Comparison of ENCODE assay signal across 22 mouse cellular contexts in genomic region chr15:98980012-98980614, GRCm38 (mm10). TPM values are rescaled to one million over a fixed set of nuclear protein-coding genes. Genes with fewer than 3 reads are reported as not detected.
DNase-seq lines count a peak whose midpoint lies in the region; ATAC-seq lines count a peak whose summit lies in the region.
"Had no signal": no experiment of that assay in that cellular context is flagged by ENCODE, and none has a peak within 500 bp of the region (broad histone marks: within the 10 kb centered on the region; RNA-seq: fewer than 3 reads in every experiment).

No protein-coding gene starts in this region.

- DNase-seq in embryonic facial prominence, embryonic 14.5 days (ENCODE audit: low spot score) = no peak
- peak; percentile 41 for DNase-seq in midbrain, embryonic 10.5 days (ENCODE audit: low spot score)
- DNase-seq in adrenal gland, postnatal 10 days = no peak
- no peak for DNase-seq in gastrocnemius, postnatal 4 days (ENCODE audit: low spot score in 2 of 2)
- DNase-seq in lung, postnatal 25 days (ENCODE audit: low spot score) = no peak
- DNase-seq: cerebellum, adult 8-10 months; embryo, embryonic 11 days; kidney, postnatal 14 days; layer of hippocampus, adult 9-11 months; liver, postnatal 0 days; lung, postnatal 36 days had no signal

- 23% methylated on average over 7 of the region's 7 CpGs for WGBS in forebrain, embryonic 12.5 days
- 36% methylated on average over 7 of the region's 7 CpGs for WGBS in forebrain, embryonic 15.5 days
- WGBS in embryonic facial prominence, embryonic 14.5 days = 34% methylated on average over 7 of the region's 7 CpGs
- WGBS in midbrain, embryonic 10.5 days = 17% methylated on average over 7 of the region's 7 CpGs
- 37% methylated on average over 7 of the region's 7 CpGs for WGBS in neural tube, embryonic 13.5 days

- H3K36me3 ChIP-seq in forebrain, embryonic 12.5 days (replicated peaks) = no peaks in the 10 kb centered on the region
- H3K36me3 ChIP-seq in forebrain, embryonic 15.5 days = no peaks in the 10 kb centered on the region
- no peaks in the 10 kb centered on the region for H3K36me3 ChIP-seq in embryonic facial prominence, embryonic 14.5 days (ENCODE audit: control insufficient read depth, insufficient read depth, low read length)
- H3K36me3 ChIP-seq in midbrain, embryonic 10.5 days = no peaks in the 10 kb centered on the region
- no peaks in the 10 kb centered on the region for H3K36me3 ChIP-seq in neural tube, embryonic 13.5 days
- H3K36me3 ChIP-seq: intestine, embryonic 15.5 days had no signal

- H3K4me3 ChIP-seq in forebrain, embryonic 12.5 days (replicated peaks) = no peak overlapping the region
- no peak overlapping the region for H3K4me3 ChIP-seq in forebrain, embryonic 15.5 days
- H3K4me3 ChIP-seq in embryonic facial prominence, embryonic 14.5 days (ENCODE audit: low read depth, low read length) = no peak overlapping the region
- peak overlapping the region; percentile 14; the same call in 1 of the 2 replicates for H3K4me3 ChIP-seq in midbrain, embryonic 10.5 days
- H3K4me3 ChIP-seq in neural tube, embryonic 13.5 days = no peak overlapping the region
- H3K4me3 ChIP-seq: intestine, embryonic 15.5 days had no signal

- peak overlapping the region; percentile 48 for H3K27ac ChIP-seq in forebrain, embryonic 12.5 days
- no peak overlapping the region for H3K27ac ChIP-seq in forebrain, embryonic 15.5 days (replicated peaks)
- 0 out of 2 replicates have a peak overlapping the region, but pooled peaks have one; percentile 3 for H3K27ac ChIP-seq in embryonic facial prominence, embryonic 14.5 days (replicated peaks; ENCODE audit: low read depth, low read length)
- peak overlapping the region; percentile 74 for H3K27ac ChIP-seq in midbrain, embryonic 10.5 days (replicated peaks)
- H3K27ac ChIP-seq in neural tube, embryonic 13.5 days (replicated peaks) = peak overlapping the region; percentile 75
- H3K27ac ChIP-seq: intestine, embryonic 15.5 days had no signal

- H3K9ac ChIP-seq in forebrain, embryonic 12.5 days = no peak overlapping the region
- H3K9ac ChIP-seq in forebrain, embryonic 15.5 days (replicated peaks) = no peak overlapping the region
- no peak overlapping the region for H3K9ac ChIP-seq in embryonic facial prominence, embryonic 14.5 days (ENCODE audit: low read depth, low read length)
- 0 out of 2 replicates have a peak overlapping the region, but pooled peaks have one; percentile 31 for H3K9ac ChIP-seq in neural tube, embryonic 13.5 days
- H3K9ac ChIP-seq: intestine, embryonic 15.5 days; liver, postnatal 0 days had no signal

- no peaks in the 10 kb centered on the region for H3K27me3 ChIP-seq in forebrain, embryonic 12.5 days
- H3K27me3 ChIP-seq in forebrain, embryonic 15.5 days = no peaks in the 10 kb centered on the region
- no peaks in the 10 kb centered on the region for H3K27me3 ChIP-seq in embryonic facial prominence, embryonic 14.5 days (replicated peaks; ENCODE audit: control insufficient read depth, insufficient read depth, low read length)
- peaks cover 10% of the 10 kb centered on the region; the same call in 1 of the 2 replicates for H3K27me3 ChIP-seq in midbrain, embryonic 10.5 days (ENCODE audit: low read depth, poor library complexity, severe bottlenecking)
- no peaks in the 10 kb centered on the region for H3K27me3 ChIP-seq in neural tube, embryonic 13.5 days
- H3K27me3 ChIP-seq: intestine, embryonic 15.5 days had no signal

- no peak for ATAC-seq in forebrain, embryonic 12.5 days (ENCODE audit: low FRiP score)
- ATAC-seq in forebrain, embryonic 15.5 days (replicated peaks) = no peak
- no peak for ATAC-seq in embryonic facial prominence, embryonic 14.5 days (ENCODE audit: low read depth)
- no peak for ATAC-seq in neural tube, embryonic 13.5 days (ENCODE audit: low read depth)
- ATAC-seq: intestine, embryonic 15.5 days; liver, postnatal 0 days had no signal

- peaks cover 67% of the 10 kb centered on the region for H3K4me1 ChIP-seq in forebrain, embryonic 12.5 days
- peaks cover 51% of the 10 kb centered on the region for H3K4me1 ChIP-seq in forebrain, embryonic 15.5 days
- H3K4me1 ChIP-seq in embryonic facial prominence, embryonic 14.5 days (ENCODE audit: control insufficient read depth, insufficient read depth, low read length) = peaks cover 30% of the 10 kb centered on the region
- H3K4me1 ChIP-seq in midbrain, embryonic 10.5 days = peaks cover 83% of the 10 kb centered on the region
- H3K4me1 ChIP-seq in neural tube, embryonic 13.5 days (replicated peaks) = peaks cover 62% of the 10 kb centered on the region

- no peak overlapping the region for H3K4me2 ChIP-seq in forebrain, embryonic 12.5 days
- no peak overlapping the region for H3K4me2 ChIP-seq in forebrain, embryonic 15.5 days (replicated peaks)
- H3K4me2 ChIP-seq in embryonic facial prominence, embryonic 14.5 days (ENCODE audit: low read depth, low read length) = no peak overlapping the region
- H3K4me2 ChIP-seq in neural tube, embryonic 13.5 days = no peak overlapping the region
- H3K4me2 ChIP-seq: intestine, embryonic 15.5 days had no signal

- no peaks in the 10 kb centered on the region for H3K9me3 ChIP-seq in forebrain, embryonic 12.5 days
- no peaks in the 10 kb centered on the region for H3K9me3 ChIP-seq in forebrain, embryonic 15.5 days
- no peaks in the 10 kb centered on the region for H3K9me3 ChIP-seq in embryonic facial prominence, embryonic 14.5 days (ENCODE audit: control insufficient read depth, low read length)
- H3K9me3 ChIP-seq in midbrain, embryonic 10.5 days (replicated peaks) = no peaks in the 10 kb centered on the region
- no peaks in the 10 kb centered on the region for H3K9me3 ChIP-seq in neural tube, embryonic 13.5 days
- H3K9me3 ChIP-seq: intestine, embryonic 15.5 days had no signal

RNA-seq across cellular contexts. Expression of gene Tuba1a, which starts 26.6 kb away (rescaled TPM):
- 7,386 and 7,785 TPM in 2 replicates for polyA plus RNA-seq in forebrain, embryonic 12.5 days (2016; fragmentation: Nextera tagmentation; extraction: Ambion mirVana)
- 14,933 and 15,115 TPM in 2 replicates for polyA plus RNA-seq in forebrain, embryonic 15.5 days (2015; fragmentation: Nextera tagmentation; extraction: Ambion mirVana)
- polyA plus RNA-seq in embryonic facial prominence, embryonic 14.5 days (2014; fragmentation: Nextera tagmentation; extraction: Ambion mirVana) = 1,836 and 1,958 TPM in 2 replicates
- 4,467 and 6,520 TPM in 2 replicates for polyA plus RNA-seq in midbrain, embryonic 10.5 days (2016; fragmentation: Nextera tagmentation; extraction: Ambion mirVana)
- polyA plus RNA-seq in neural tube, embryonic 13.5 days (2015; fragmentation: Nextera tagmentation; extraction: Ambion mirVana) = 13,124 and 14,228 TPM in 2 replicates
- 100 to 1,000 TPM; 202 to 313 TPM for total RNA-seq in adrenal gland, postnatal 10 days (2021)
- 100 to 1,000 TPM; 355 to 415 TPM for total RNA-seq in gastrocnemius, postnatal 4 days (2021)

RNA-seq across cellular contexts. Expression of gene Gm49450, which starts 26.8 kb away (rescaled TPM):
- polyA plus RNA-seq in forebrain, embryonic 12.5 days (2016; fragmentation: Nextera tagmentation; extraction: Ambion mirVana) = not detected in 2 replicates
- not detected in 2 replicates for polyA plus RNA-seq in forebrain, embryonic 15.5 days (2015; fragmentation: Nextera tagmentation; extraction: Ambion mirVana)
- polyA plus RNA-seq in embryonic facial prominence, embryonic 14.5 days (2014; fragmentation: Nextera tagmentation; extraction: Ambion mirVana) = not detected in 2 replicates
- not detected in 2 replicates for polyA plus RNA-seq in midbrain, embryonic 10.5 days (2016; fragmentation: Nextera tagmentation; extraction: Ambion mirVana)
- not detected in 2 replicates for polyA plus RNA-seq in neural tube, embryonic 13.5 days (2015; fragmentation: Nextera tagmentation; extraction: Ambion mirVana)
- total RNA-seq in adrenal gland, postnatal 10 days (2021) = not detected
- not detected for total RNA-seq in gastrocnemius, postnatal 4 days (2021)
- total RNA-seq: adrenal gland, adult 18-20 months; gastrocnemius, adult 18-20 months; heart, adult 8-10 months; left cerebral cortex, postnatal 10 days had no signal
- polyA plus RNA-seq: heart, postnatal 0 days; intestine, embryonic 15.5 days; liver, postnatal 0 days; stomach, embryonic 14.5 days; thymus, postnatal 0 days had no signal

RNA-seq across cellular contexts. Expression of gene Tuba1b, which starts 45.7 kb away (rescaled TPM):
- 1,790 and 1,867 TPM in 2 replicates for polyA plus RNA-seq in forebrain, embryonic 12.5 days (2016; fragmentation: Nextera tagmentation; extraction: Ambion mirVana)
- 1,138 and 1,204 TPM in 2 replicates for polyA plus RNA-seq in forebrain, embryonic 15.5 days (2015; fragmentation: Nextera tagmentation; extraction: Ambion mirVana)
- 1,523 and 1,643 TPM in 2 replicates for polyA plus RNA-seq in embryonic facial prominence, embryonic 14.5 days (2014; fragmentation: Nextera tagmentation; extraction: Ambion mirVana)
- 2,448 and 2,588 TPM in 2 replicates for polyA plus RNA-seq in midbrain, embryonic 10.5 days (2016; fragmentation: Nextera tagmentation; extraction: Ambion mirVana)
- polyA plus RNA-seq in neural tube, embryonic 13.5 days (2015; fragmentation: Nextera tagmentation; extraction: Ambion mirVana) = 1,062 and 1,121 TPM in 2 replicates
- 100 to 1,000 TPM; 329 to 414 TPM for total RNA-seq in adrenal gland, postnatal 10 days (2021)
- 100 to 1,000 TPM; 402 to 455 TPM for total RNA-seq in gastrocnemius, postnatal 4 days (2021)

RNA-seq across cellular contexts. Expression of gene Tuba1c, which starts 49.6 kb away (rescaled TPM):
- polyA plus RNA-seq in forebrain, embryonic 12.5 days (2016; fragmentation: Nextera tagmentation; extraction: Ambion mirVana) = 107 and 111 TPM in 2 replicates
- 45.7 and 53.5 TPM in 2 replicates for polyA plus RNA-seq in forebrain, embryonic 15.5 days (2015; fragmentation: Nextera tagmentation; extraction: Ambion mirVana)
- 133 and 149 TPM in 2 replicates for polyA plus RNA-seq in embryonic facial prominence, embryonic 14.5 days (2014; fragmentation: Nextera tagmentation; extraction: Ambion mirVana)
- polyA plus RNA-seq in midbrain, embryonic 10.5 days (2016; fragmentation: Nextera tagmentation; extraction: Ambion mirVana) = 118 and 129 TPM in 2 replicates
- polyA plus RNA-seq in neural tube, embryonic 13.5 days (2015; fragmentation: Nextera tagmentation; extraction: Ambion mirVana) = 25.6 and 29.7 TPM in 2 replicates
- 100 to 1,000 TPM; 144 to 176 TPM for total RNA-seq in adrenal gland, postnatal 10 days (2021)
- 10 to 100 TPM; 62.2 to 80.4 TPM for total RNA-seq in gastrocnemius, postnatal 4 days (2021)
